Mouse (Mus musculus) midbrain, postnatal 0 days (tissue): ENCODE results near the gene Spats2. TPM values are rescaled to one million over a fixed set of nuclear protein-coding genes. Genes with fewer than 3 reads are reported as not detected.

Experiments
- ATAC-seq: fragments of 200-750 bp; cut with Nextera tagmentation; 2 replicates; pipeline ENCODE4 v1.8.0; 2017; ENCODE audit warnings: moderate number of reproducible peaks, mild to moderate bottlenecking, moderate TSS enrichment, moderate library complexity; ENCODE audit not compliant: low FRiP score
- DNase-seq: peaks from one replicate; pipeline ENCODE4 v3.0.0-alpha.2; 2015; ENCODE audit warnings: low spot score
- H3K27ac ChIP-seq: fragments of 300-500 bp; sonication (generic); 2 replicates; pipeline ENCODE4 v1.5.1; 2014; ENCODE audit warnings: low read depth, mild to moderate bottlenecking, low read length, mixed read lengths
- H3K27me3 ChIP-seq: fragments of 300-500 bp; sonication (generic); 2 replicates; pipeline ENCODE4 v1.6.1; 2014; ENCODE audit warnings: low read length, control low read depth, mixed read lengths; ENCODE audit not compliant: insufficient read depth
- H3K36me3 ChIP-seq: fragments of 300-500 bp; sonication (generic); 2 replicates; pipeline ENCODE4 v1.6.1; 2014; ENCODE audit warnings: low read length, control low read depth, mixed read lengths; ENCODE audit not compliant: insufficient read depth
- H3K4me1 ChIP-seq: fragments of 300-500 bp; sonication (generic); 2 replicates; pipeline ENCODE4 v1.6.1; 2014; ENCODE audit warnings: mild to moderate bottlenecking, control low read depth, antibody characterized with exemption, low read length, mixed read lengths; ENCODE audit not compliant: insufficient read depth
- H3K4me2 ChIP-seq: fragments of 300-500 bp; sonication (generic); 2 replicates; pipeline ENCODE4 v1.6.1; 2014; ENCODE audit warnings: low read depth, mild to moderate bottlenecking, low read length, mixed read lengths; ENCODE audit not compliant: poor library complexity, severe bottlenecking
- H3K4me3 ChIP-seq: fragments of 300-500 bp; sonication (generic); 2 replicates; pipeline ENCODE4 v1.5.1; 2014; ENCODE audit warnings: low read depth, mild to moderate bottlenecking, low read length, moderate library complexity
- H3K9ac ChIP-seq: fragments of 300-500 bp; sonication (generic); replicated peaks from 2 replicates; pipeline ENCODE4 v1.6.1; 2014; ENCODE audit warnings: mild to moderate bottlenecking, low read length, moderate library complexity, mixed read lengths; ENCODE audit not compliant: poor library complexity, severe bottlenecking
- H3K9me3 ChIP-seq: fragments of 300-500 bp; sonication (generic); 2 replicates; pipeline ENCODE4 v1.6.1; 2016; ENCODE audit warnings: low read length, control low read depth
- CTCF ChIP-seq: IDR thresholded peaks from 2 replicates; pipeline ENCODE4 v1.5.1; 2016; ENCODE audit warnings: antibody characterized with exemption, mild to moderate bottlenecking
- WGBS: fragments of 180-500 bp; shearing (Covaris S2); extraction: QIAGEN DNeasy Blood & Tissue Kit; methylation state at CpG from one replicate; pipeline ENCODE4 v1.1.7; 2014; 5-methylcytosine and 5-hydroxymethylcytosine counted together
- polyA plus RNA-seq: library from polyadenylated mRNA; unstranded; fragments of >200 nt; fragmentation: Nextera tagmentation; extraction: Ambion mirVana; gene quantifications from 2 replicates; pipeline ENCODE4 v1.2.1, GENCODE M21; 2015
- total RNA-seq: library from RNA; depleted of rRNA; stranded (reverse); fragments of >200 nt; gene quantifications from 2 replicates; pipeline ENCODE4 v1.2.3, GENCODE M21; 2014

Spats2 gene
- total and polyA plus RNA-seq, 2 experiments from 2014 or later, result 19.5 to 31.8 TPM

- H3K27me3 ChIP-seq, result peaks cover 51% of the 10 kb centered on the region
These were observed 95.7 kb downstream of the Spats2 start for GRCm38 (mm10) chr15:99221315-99221952.

GRCm38 (mm10) chr15:99222794-99223584 lies 97.3 kb downstream of the Spats2 start:
- Histone ChIP-seq H3K9me3 (no peaks in the 10 kb centered on the region), H3K4me2 (peak overlapping the region; percentile 57), H3K36me3 (no peaks in the 10 kb centered on the region), H3K4me3 (peak overlapping the region; percentile 38), H3K9ac (no peak overlapping the region), H3K27me3 (peaks cover 66% of the 10 kb centered on the region), H3K4me1 (peaks cover 12% of the 10 kb centered on the region), H3K27ac (no peak overlapping the region)
- no peak for TF ChIP-seq CTCF
- no peak for DNase-seq
- 3% methylated on average over 18 of the region's 18 CpGs for WGBS
- ATAC-seq, result no peak

More at GRCm38 (mm10) chr15:99221315-99221952, 95.7 kb downstream of the Spats2 start:
- Histone ChIP-seq H3K9me3 (no peaks in the 10 kb centered on the region), H3K4me2 (no peak overlapping the region), H3K36me3 (no peaks in the 10 kb centered on the region), H3K4me3 (no peak overlapping the region), H3K4me1 (peaks cover 12% of the 10 kb centered on the region), H3K9ac (no peak overlapping the region), H3K27ac (no peak overlapping the region)
- ATAC-seq (no peak), DNase-seq (no peak)
- no peak for TF ChIP-seq CTCF
- 7% methylated on average over 8 of the region's 8 CpGs for WGBS

GRCm38 (mm10) chr15:99223585-99224207 lies 98.0 kb downstream of the Spats2 start:
- peak overlapping the region; percentile 57 for H3K4me2 ChIP-seq
- WGBS, result 2% methylated on average over 36 of the region's 46 CpGs
- peaks cover 12% of the 10 kb centered on the region for H3K4me1 ChIP-seq
- DNase-seq (peak; percentile 3), ATAC-seq (no peak)
- no peak overlapping the region for H3K27ac ChIP-seq
- peak overlapping the region; percentile 38 for H3K4me3 ChIP-seq
- peaks cover 74% of the 10 kb centered on the region for H3K27me3 ChIP-seq
- no peaks in the 10 kb centered on the region for H3K36me3 ChIP-seq
- no peak for TF ChIP-seq CTCF
- H3K9me3 ChIP-seq, result no peaks in the 10 kb centered on the region
- 0 out of 2 replicates have a peak overlapping the region, but pooled peaks have one; percentile 42 for H3K9ac ChIP-seq

- Histone ChIP-seq H3K4me1 (peaks cover 12% of the 10 kb centered on the region), H3K4me2 (peak within 1 kb of the TSS; percentile 57), H3K9me3 (no peaks in the 10 kb centered on the region), H3K27ac (no peak within 1 kb of the TSS), H3K27me3 (peaks cover 80% of the 10 kb centered on the region), H3K4me3 (peak within 1 kb of the TSS; percentile 38), H3K9ac (0 out of 2 replicates have a peak within 1 kb of the TSS, but pooled peaks have one; percentile 42), H3K36me3 (no peaks in the 10 kb centered on the region)
- TF ChIP-seq CTCF, result 0 out of 2 replicates have a peak, but pooled peaks have one; percentile 14
- DNase-seq (peak; percentile 25), ATAC-seq (no peak)
- WGBS, result under 1% methylated on average over 46 of the region's 66 CpGs
These were observed 98.6 kb downstream of the Spats2 start, which contains the start of gene Kcnh3 for GRCm38 (mm10) chr15:99224208-99224911. Gene Kcnh3, plus strand, starts transcription at chr15:99224861.

- peaks cover 80% of the 10 kb centered on the region for H3K27me3 ChIP-seq
- ATAC-seq (no peak), DNase-seq (no peak)
- H3K9ac ChIP-seq, result no peak overlapping the region
- peak overlapping the region; percentile 38 for H3K4me3 ChIP-seq
- H3K4me1 ChIP-seq, result peaks cover 12% of the 10 kb centered on the region
- WGBS, result 3% methylated on average over 22 of the region's 22 CpGs
- H3K4me2 ChIP-seq, result no peak overlapping the region
- no peaks in the 10 kb centered on the region for H3K9me3 ChIP-seq
- no peak for TF ChIP-seq CTCF
- no peak overlapping the region for H3K27ac ChIP-seq
- no peaks in the 10 kb centered on the region for H3K36me3 ChIP-seq
These were observed 99.5 kb downstream of the Spats2 start for GRCm38 (mm10) chr15:99225081-99225810.
